Mouse (Mus musculus) CD8-positive naive resting alpha-beta T cell, adult 2 months (primary cell): ENCODE results near the gene Tpm1.

Source experiments
- DNase-seq, 2 experiments: peaks; one replicate each; pipeline ENCODE4 v3.0.0; 2022; ENCODE audit warnings: low read depth in 2 of 2, low spot score in 2 of 2

Tpm1 gene

GRCm38 (mm10) chr9:67046881-67047605 lies 2.2 kb downstream of the Tpm1 start:
- DNase-seq = peak; percentile 22 to 23

GRCm38 (mm10) chr9:67045966-67046602 lies 3.1 kb downstream of the Tpm1 start:
- DNase-seq = no peak

DNA sequence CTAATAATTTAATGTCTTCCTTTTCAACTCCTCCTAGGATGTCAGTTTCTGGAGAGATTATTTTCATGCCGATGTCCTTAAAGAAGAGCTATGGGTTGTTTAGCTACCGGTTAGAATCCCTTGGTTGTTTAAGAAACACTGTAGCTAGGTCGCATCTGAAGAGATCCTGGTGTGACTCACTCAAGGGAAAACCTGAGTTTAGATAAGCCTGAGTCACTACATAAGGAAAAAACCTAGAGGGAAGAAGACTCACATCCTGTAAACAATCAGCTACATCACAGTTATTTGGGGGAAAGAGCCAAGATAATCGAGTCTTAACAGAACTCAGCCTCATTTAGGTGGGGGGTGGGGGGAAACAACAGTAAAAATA lies 3.9 kb downstream of the Tpm1 start:
- DNase-seq = no peak

DNA sequence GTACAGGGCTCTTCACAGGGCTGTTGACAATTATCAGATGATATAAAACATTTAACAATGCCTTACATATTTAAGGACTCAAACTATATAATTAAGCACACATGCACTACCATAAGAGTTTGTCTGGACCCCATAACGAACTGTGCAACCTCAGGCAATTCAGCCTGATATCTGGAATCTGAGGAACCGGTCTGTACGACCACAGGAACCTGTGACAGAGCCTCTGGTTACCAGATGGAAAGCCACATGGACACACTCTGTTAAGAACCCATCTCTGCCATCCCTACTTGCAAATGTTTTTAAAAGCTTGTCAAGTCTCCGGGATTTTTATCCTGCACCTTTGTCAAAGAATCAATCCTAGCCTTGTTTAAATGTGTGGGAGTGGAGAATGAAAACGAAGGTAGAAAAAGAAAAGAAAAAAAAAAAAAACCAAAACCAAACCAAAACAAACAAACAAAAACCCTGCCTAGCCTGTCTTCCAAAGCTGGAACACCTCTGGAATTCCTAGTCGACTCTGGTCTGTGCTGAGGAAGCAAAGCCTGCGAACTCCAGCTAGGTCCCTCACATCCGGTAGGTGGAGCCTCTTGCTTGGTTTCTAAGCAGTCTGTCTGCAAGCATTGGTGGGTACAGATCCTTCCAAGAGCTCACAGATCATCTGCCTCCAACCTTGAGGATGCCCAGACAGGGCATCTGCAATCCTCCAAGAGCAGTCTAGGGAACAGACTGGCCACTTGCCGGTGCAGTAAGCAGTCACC lies 4.5 kb downstream of the Tpm1 start:
- DNase-seq = peak; percentile 26 to 36

DNA sequence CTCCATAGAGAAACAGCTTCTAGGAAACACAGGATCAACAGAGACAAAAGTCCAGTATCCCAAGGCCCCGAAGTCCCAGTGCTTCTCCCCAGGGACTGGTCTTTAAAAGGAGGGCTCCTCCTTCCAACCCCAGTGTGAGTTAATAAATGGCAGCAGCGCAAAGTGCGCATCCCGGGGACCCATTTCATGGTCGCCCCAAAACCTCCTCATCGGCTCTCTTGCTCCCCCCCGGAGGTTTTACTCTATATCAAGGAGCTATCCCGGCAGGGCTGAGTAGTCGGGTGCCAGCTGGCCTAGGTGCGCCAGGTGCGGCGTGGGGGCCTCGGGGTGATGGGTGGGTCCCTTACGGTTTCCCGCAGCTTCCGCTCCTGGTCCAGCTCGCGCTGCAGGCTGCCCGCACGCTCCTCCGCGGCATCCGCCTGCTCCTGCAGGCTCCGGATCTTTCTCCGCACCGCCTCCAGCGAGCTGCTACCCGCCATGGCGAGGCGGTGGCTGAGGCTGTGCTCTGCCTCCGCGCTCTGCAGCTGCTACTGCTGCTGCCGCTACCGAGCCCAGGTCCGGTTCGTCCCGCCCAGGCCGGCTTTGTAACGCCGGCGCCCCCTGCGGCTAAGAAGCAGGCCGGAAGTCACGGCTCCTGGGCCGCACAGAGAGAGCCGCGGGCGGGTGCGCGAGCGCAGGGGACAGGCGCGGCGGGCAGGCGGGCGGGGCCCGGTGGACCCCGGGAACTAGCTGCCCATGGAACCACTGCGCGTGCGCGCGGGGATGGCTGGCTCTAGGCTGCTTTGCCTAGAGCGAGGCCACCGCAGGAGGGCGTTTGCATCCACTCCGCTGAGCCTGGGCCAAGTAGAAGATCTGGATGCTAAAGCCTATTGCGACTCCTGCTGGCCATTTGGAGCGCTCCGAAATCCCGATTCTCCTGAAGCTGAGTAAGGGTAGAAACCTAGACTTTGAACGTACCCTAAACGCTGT lies 5.7 kb downstream of the Tpm1 start:
- peak; percentile 97 for DNase-seq

DNA sequence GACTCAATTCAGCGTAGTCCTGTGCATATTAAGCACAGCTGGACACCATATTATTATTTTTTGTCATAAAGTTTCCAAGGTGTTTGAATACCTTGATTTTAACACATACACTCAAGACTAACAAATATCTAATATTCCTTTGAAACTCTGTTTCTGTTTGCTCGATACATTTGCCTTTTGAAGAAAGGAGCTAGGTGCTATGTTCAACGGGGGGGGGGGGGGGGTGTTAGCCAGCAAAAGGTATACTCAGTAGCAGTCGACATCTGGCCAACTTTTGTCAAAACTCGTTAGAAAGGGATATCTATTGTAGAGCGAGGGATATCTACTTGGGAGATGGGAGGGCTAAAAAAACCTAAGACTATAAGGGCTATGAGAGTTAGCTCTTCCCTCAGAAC lies 6.4 kb downstream of the Tpm1 start:
- DNase-seq = no peak

GRCm38 (mm10) chr9:67041840-67042812 lies 7.1 kb downstream of the Tpm1 start:
- DNase-seq = no peak

DNA sequence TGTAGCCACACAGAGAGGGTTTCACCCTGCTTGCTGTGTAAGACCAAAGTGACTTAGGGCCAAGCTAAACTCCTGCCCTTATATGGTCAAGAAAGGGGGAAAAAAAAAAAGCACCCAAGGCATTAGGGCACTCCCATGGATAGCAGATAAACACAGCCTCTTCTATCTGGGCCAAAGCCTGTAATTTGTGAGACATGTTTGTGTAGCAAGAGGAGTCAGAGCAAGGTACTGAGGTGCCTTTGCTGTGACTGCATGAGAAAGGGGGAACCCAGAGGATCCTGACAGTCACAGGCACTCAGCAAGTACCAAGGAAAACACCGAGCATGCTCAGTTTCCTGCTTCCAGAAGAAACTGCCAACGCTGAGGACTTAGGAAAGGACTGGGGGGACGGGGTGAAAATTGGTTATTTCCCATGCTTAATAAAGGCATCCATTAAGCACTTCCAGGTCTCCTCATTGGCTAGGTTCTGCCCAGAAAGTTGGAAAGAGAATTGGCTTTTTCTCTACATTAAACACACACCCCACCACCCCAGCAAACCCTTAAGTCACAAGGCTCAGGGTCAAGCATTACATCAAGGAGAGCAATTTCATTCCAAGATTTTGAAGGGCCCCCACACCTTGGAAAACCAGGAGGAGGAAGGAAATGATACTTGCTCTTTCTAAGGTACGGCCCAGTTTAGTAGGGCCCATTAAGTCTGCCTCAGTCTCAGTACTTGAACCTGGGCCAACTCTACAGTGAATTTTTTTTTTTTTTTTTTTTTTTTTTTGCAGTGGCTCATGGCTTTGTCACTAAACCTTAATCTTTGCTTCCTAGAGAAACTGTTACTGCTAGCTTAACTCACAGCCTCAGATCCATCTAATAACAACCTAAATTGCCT lies 8.0 kb downstream of the Tpm1 start:
- no peak for DNase-seq

- no peak for DNase-seq
These were observed 9.3 kb downstream of the Tpm1 start for GRCm38 (mm10) chr9:67039867-67040266.

- no peak for DNase-seq
These were observed 10.5 kb downstream of the Tpm1 start for GRCm38 (mm10) chr9:67038686-67039085.

DNA sequence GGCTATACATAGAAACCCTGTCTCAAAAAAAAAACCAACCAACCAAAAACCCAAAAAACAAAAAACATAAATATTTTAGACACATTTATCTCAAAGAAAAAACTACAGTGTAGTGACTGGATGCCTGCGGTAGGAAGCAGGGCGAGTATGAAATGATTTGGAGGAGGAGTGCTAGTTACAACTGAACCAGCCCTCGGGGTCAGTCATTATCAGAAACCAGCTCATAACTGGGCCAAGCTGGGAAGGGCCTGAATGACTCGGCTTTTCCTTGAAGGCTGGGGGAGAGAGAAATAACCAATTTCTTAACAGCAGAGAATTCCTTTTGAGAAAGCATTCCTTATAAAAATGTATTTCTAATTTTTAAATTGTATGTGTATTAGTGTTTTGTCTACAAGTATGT lies 11.5 kb downstream of the Tpm1 start:
- no peak for DNase-seq

GRCm38 (mm10) chr9:67036527-67037118 lies 12.6 kb downstream of the Tpm1 start:
- no peak for DNase-seq

DNA sequence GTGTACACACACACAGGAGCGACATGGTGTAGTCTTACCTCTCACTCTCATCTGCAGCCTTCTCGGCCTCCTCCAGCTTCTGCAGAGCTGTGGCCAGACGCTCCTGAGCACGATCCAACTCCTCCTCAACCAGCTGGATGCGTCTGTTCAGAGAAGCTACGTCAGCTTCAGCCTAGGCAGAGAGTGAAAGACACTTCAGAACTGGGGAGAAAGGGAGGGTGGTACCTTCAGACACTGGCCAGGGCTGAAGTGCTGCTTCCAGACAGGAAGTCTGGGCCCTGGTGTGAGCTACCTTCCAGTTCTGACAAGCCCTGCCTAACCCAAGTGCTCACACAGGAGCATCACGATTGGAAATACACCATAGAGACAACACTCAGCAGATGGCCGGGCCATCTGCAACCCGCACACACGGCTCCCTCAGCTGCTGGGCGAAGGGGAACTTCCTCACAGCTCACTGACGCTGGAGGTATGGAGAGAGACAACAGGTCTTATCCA lies 13.2 kb downstream of the Tpm1 start:
- no peak for DNase-seq

DNA sequence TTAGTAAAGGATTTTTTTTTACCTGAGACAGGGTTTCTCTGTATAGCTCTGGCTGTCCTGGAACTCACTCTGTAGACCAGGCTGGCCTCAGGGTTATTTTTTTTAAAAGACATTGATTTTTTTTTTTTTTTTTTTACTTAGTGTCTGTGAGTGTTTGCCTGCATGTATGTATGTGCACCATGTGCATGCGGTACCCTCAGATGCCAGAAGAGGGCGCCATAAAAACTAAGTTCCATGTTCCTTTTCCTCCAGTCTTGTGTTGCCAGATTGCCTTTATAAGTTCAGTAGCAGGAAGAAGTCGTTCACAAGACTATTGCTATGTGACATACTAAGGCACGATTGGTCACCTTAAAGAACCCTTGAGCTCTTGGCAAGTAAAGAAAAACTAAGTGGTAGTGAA lies 14.5 kb downstream of the Tpm1 start:
- peak in 1 of 2 experiments; percentile 34 for DNase-seq

DNA sequence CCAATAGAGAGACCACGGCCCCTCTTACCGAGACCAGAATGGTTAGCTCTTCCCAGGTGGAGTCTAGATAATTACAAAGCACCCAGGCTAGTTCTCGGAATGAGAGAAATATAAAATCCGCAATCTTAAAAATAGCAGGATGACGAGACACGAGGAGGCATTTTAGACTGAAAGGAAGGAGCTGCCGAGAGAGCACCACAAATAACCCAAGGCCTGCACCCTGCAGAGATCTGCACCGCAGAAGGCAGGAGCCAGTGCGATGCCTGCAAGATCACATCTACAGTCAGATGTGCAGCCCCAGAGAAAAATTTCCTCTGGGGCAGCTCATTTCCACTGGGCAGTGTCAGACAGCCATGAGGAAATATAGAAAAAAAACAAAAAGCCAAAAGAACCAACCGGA lies 16.2 kb downstream of the Tpm1 start:
- no peak for DNase-seq

GRCm38 (mm10) chr9:67032611-67033010 lies 16.6 kb downstream of the Tpm1 start:
- no peak for DNase-seq

DNA sequence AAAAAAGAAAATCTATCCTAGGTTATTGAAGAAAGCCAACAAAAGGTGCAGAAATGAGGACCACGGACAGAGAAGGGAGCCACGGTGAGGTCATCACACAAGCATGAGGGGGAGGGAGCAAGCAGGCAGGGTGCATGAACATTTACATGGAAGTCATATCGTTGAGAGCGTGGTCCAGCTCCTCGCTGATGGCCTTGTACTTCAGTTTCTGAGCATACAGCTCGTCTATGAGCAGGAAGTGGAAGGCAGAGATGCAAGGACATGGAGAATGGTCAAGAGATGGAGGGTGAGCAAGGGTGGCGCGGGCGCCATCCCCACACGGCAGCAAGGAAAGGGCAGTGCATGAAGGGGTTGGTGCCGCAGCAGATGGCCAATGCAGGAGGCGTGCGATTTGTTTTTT lies 19.7 kb downstream of the Tpm1 start:
- no peak for DNase-seq

- DNase-seq = no peak
These were observed 20.3 kb downstream of the Tpm1 start for GRCm38 (mm10) chr9:67028929-67029328.
